Mouse (Mus musculus) thymus, adult 2 months (tissue): ENCODE measurements around the gene Cd69. TPM values are rescaled to one million over a fixed set of nuclear protein-coding genes. Genes with fewer than 3 reads are reported as not detected.

ENCODE experiments used
- DNase-seq: peaks from one replicate; pipeline ENCODE4 v3.0.0; 2021
- H3K27ac ChIP-seq: fragments of 200-500 bp; 2 replicates; pipeline ENCODE4 v1.5.1; 2012; ENCODE audit warnings: low read length, control low read depth; ENCODE audit not compliant: control insufficient read depth, insufficient read depth
- H3K27me3 ChIP-seq: fragments of 200-500 bp; 2 replicates; pipeline ENCODE4 v1.6.1; 2012; ENCODE audit warnings: mild to moderate bottlenecking, low read length, moderate library complexity, mixed read lengths; ENCODE audit not compliant: control insufficient read depth, insufficient read depth
- H3K36me3 ChIP-seq: fragments of 200-500 bp; 2 replicates; pipeline ENCODE4 v1.6.1; 2012; ENCODE audit warnings: mild to moderate bottlenecking, low read length, moderate library complexity; ENCODE audit not compliant: control insufficient read depth, insufficient read depth
- H3K4me1 ChIP-seq: fragments of 200-500 bp; replicated peaks from 2 replicates; pipeline ENCODE4 v1.6.1; 2012; ENCODE audit warnings: low read length; ENCODE audit not compliant: control insufficient read depth, insufficient read depth
- H3K4me3 ChIP-seq: fragments of 200-500 bp; 2 replicates; pipeline ENCODE4 v1.5.1; 2012; ENCODE audit warnings: mild to moderate bottlenecking, low read length, control low read depth, moderate library complexity; ENCODE audit not compliant: control insufficient read depth, insufficient read depth
- CTCF ChIP-seq: fragments of 200-500 bp; IDR thresholded peaks from 2 replicates; pipeline ENCODE4 v1.5.1; 2012; ENCODE audit warnings: mild to moderate bottlenecking, control low read depth, low read length, moderate library complexity, borderline replicate concordance; ENCODE audit not compliant: control insufficient read depth, poor library complexity, insufficient read depth; ENCODE audit errors: extremely low read depth
- POLR2A ChIP-seq: fragments of 200-500 bp; IDR thresholded peaks from 2 replicates; pipeline ENCODE4 v1.6.1; 2012; ENCODE audit warnings: mild to moderate bottlenecking, low read length, control low read depth, moderate library complexity; ENCODE audit not compliant: control insufficient read depth, poor library complexity, insufficient read depth; ENCODE audit errors: extremely low read depth
- WGBS: fragments of 180-500 bp; shearing (Covaris S2); methylation state at CpG from one replicate; pipeline ENCODE4 v1.1.7; 2018; 5-methylcytosine and 5-hydroxymethylcytosine counted together
- polyA plus RNA-seq: library from polyadenylated mRNA; depleted of rRNA; stranded (reverse); fragments of >200 nt; gene quantifications from 2 replicates; pipeline ENCODE4 v1.2.3, GENCODE M21; 2012

Gene Cd69
- polyA plus RNA-seq, 1 experiment = 22.0 TPM

- peak overlapping the region; percentile 68; the same call in 1 of the 2 replicates for H3K27ac ChIP-seq
- H3K4me1 ChIP-seq = peaks cover 29% of the 10 kb centered on the region
- DNase-seq = peak; percentile 21
- no peak overlapping the region for H3K4me3 ChIP-seq
- 0 out of 2 replicates have a peak, but pooled peaks cover 4% of the 10 kb centered on the region for H3K36me3 ChIP-seq
- WGBS = 26% methylated on average over 3 of the region's 3 CpGs
- no peaks in the 10 kb centered on the region for H3K27me3 ChIP-seq
- TF ChIP-seq POLR2A (no peak), CTCF (no peak)
Observed at GRCm38 (mm10) chr6:129228935-129229773, 46.1 kb downstream of the Cd69 start.

- WGBS = 90% methylated on average over 2 of the region's 2 CpGs
- Histone ChIP-seq H3K27ac (peak overlapping the region; percentile 56; the same call in 1 of the 2 replicates), H3K4me1 (peaks cover 12% of the 10 kb centered on the region)
Observed at GRCm38 (mm10) chr6:129225078-129225477, 50.2 kb downstream of the Cd69 start.

GRCm38 (mm10) chr6:129224090-129224489 lies 51.1 kb downstream of the Cd69 start:
- DNase-seq = no peak
- TF ChIP-seq POLR2A (no peak), CTCF (no peak)
- WGBS = 98% methylated on average over 1 of the region's 1 CpGs
- Histone ChIP-seq H3K4me3 (no peak overlapping the region), H3K36me3 (no peaks in the 10 kb centered on the region), H3K27ac (no peak overlapping the region), H3K4me1 (peaks cover 10% of the 10 kb centered on the region), H3K27me3 (no peaks in the 10 kb centered on the region)

More at GRCm38 (mm10) chr6:129225078-129225477, 50.2 kb downstream of the Cd69 start:
- Histone ChIP-seq H3K36me3 (no peaks in the 10 kb centered on the region), H3K4me3 (no peak overlapping the region), H3K27me3 (no peaks in the 10 kb centered on the region)
- no peak for TF ChIP-seq POLR2A
- no peak for TF ChIP-seq CTCF
- DNase-seq = no peak

GRCm38 (mm10) chr6:129223611-129224010 lies 51.6 kb downstream of the Cd69 start:
- Histone ChIP-seq H3K27ac (peak overlapping the region; percentile 2; the same call in 1 of the 2 replicates), H3K36me3 (no peaks in the 10 kb centered on the region), H3K4me1 (peaks cover 8% of the 10 kb centered on the region), H3K4me3 (no peak overlapping the region), H3K27me3 (no peaks in the 10 kb centered on the region)
- DNase-seq = no peak
- no peak for TF ChIP-seq CTCF
- no peak for TF ChIP-seq POLR2A
- WGBS = 94% methylated on average over 2 of the region's 2 CpGs

GRCm38 (mm10) chr6:129222188-129222800 lies 52.9 kb downstream of the Cd69 start:
- Histone ChIP-seq H3K36me3 (no peaks in the 10 kb centered on the region), H3K4me1 (peaks cover 9% of the 10 kb centered on the region), H3K4me3 (no peak overlapping the region), H3K27ac (no peak overlapping the region), H3K27me3 (no peaks in the 10 kb centered on the region; the same call in 1 of the 2 replicates)
- TF ChIP-seq CTCF (no peak), POLR2A (no peak)
- no peak for DNase-seq
- 95% methylated on average over 3 of the region's 3 CpGs for WGBS

- no peak for DNase-seq
- Histone ChIP-seq H3K4me3 (no peak overlapping the region), H3K4me1 (peaks cover 9% of the 10 kb centered on the region), H3K27me3 (no peaks in the 10 kb centered on the region; the same call in 1 of the 2 replicates), H3K27ac (no peak overlapping the region), H3K36me3 (no peaks in the 10 kb centered on the region)
- no peak for TF ChIP-seq CTCF
- no peak for TF ChIP-seq POLR2A
- WGBS = 96% methylated on average over 1 of the region's 1 CpGs
Observed at GRCm38 (mm10) chr6:129221053-129221452, 54.2 kb downstream of the Cd69 start.
